Mouse (Mus musculus): ENCODE measurements around the gene Cntnap5b. TPM values are rescaled to one million over a fixed set of nuclear protein-coding genes. Genes with fewer than 3 reads are reported as not detected.
"Not testable (repeated sequence)": the region's sequence is repeated elsewhere in the genome, so short reads cannot be mapped to it uniquely, and the experiment has no call there.

Cntnap5b gene
- polyA plus RNA-seq, 1 experiment from 2014 or later: not detected

- no peak overlapping the region for H3K9ac ChIP-seq (replicated peaks; ENCODE audit: low read depth, low read length)
- H3K36me3 ChIP-seq (ENCODE audit: control insufficient read depth, insufficient read depth, low read length): no peaks in the 10 kb centered on the region
- no peak overlapping the region for H3K4me3 ChIP-seq (ENCODE audit: low read depth, low read length)
- WGBS: 35% methylated on average over 2 of the region's 2 CpGs
- H3K27me3 ChIP-seq (ENCODE audit: control insufficient read depth, insufficient read depth, low read length): no peaks in the 10 kb centered on the region
- H3K4me1 ChIP-seq (ENCODE audit: control insufficient read depth, insufficient read depth, low read length): no peaks in the 10 kb centered on the region
- H3K27ac ChIP-seq (ENCODE audit: low read length): no peak overlapping the region
- no peaks in the 10 kb centered on the region for H3K9me3 ChIP-seq (ENCODE audit: control insufficient read depth, low read depth, low read length)
- H3K4me2 ChIP-seq (replicated peaks; ENCODE audit: low read depth, low read length): no peak overlapping the region
- ATAC-seq (ENCODE audit: insufficient number of reproducible peaks, insufficient read depth, low FRiP score, low read depth): no peak
These were observed 186.9 kb downstream of the Cntnap5b start for GRCm38 (mm10) chr1:99959428-99959987.

- H3K27ac ChIP-seq (ENCODE audit: low read length): no peak overlapping the region
- no peaks in the 10 kb centered on the region for H3K27me3 ChIP-seq (ENCODE audit: control insufficient read depth, insufficient read depth, low read length)
- no peak for ATAC-seq (ENCODE audit: insufficient number of reproducible peaks, insufficient read depth, low FRiP score, low read depth)
- H3K4me1 ChIP-seq (ENCODE audit: control insufficient read depth, insufficient read depth, low read length): no peaks in the 10 kb centered on the region
- H3K4me3 ChIP-seq (ENCODE audit: low read depth, low read length): no peak overlapping the region
- H3K4me2 ChIP-seq (replicated peaks; ENCODE audit: low read depth, low read length): no peak overlapping the region
- H3K9me3 ChIP-seq (ENCODE audit: control insufficient read depth, low read depth, low read length): no peaks in the 10 kb centered on the region
- no peaks in the 10 kb centered on the region for H3K36me3 ChIP-seq (ENCODE audit: control insufficient read depth, insufficient read depth, low read length)
- 85% methylated on average over 2 of the region's 2 CpGs for WGBS
- no peak overlapping the region for H3K9ac ChIP-seq (replicated peaks; ENCODE audit: low read depth, low read length)
These were observed 194.9 kb downstream of the Cntnap5b start for GRCm38 (mm10) chr1:99967300-99968089.

GRCm38 (mm10) chr1:99970184-99971086, 197.9 kb downstream of the Cntnap5b start:
- H3K4me2 ChIP-seq (replicated peaks; ENCODE audit: low read depth, low read length): no peak overlapping the region
- WGBS: 51% methylated on average over 4 of the region's 4 CpGs
- no peaks in the 10 kb centered on the region for H3K36me3 ChIP-seq (ENCODE audit: control insufficient read depth, insufficient read depth, low read length)
- no peak overlapping the region for H3K9ac ChIP-seq (replicated peaks; ENCODE audit: low read depth, low read length)
- no peak overlapping the region for H3K4me3 ChIP-seq (ENCODE audit: low read depth, low read length)
- no peak overlapping the region for H3K27ac ChIP-seq (ENCODE audit: low read length)
- no peaks in the 10 kb centered on the region for H3K27me3 ChIP-seq (ENCODE audit: control insufficient read depth, insufficient read depth, low read length)
- ATAC-seq (ENCODE audit: insufficient number of reproducible peaks, insufficient read depth, low FRiP score, low read depth): no peak
- H3K9me3 ChIP-seq (ENCODE audit: control insufficient read depth, low read depth, low read length): no peaks in the 10 kb centered on the region
- H3K4me1 ChIP-seq (ENCODE audit: control insufficient read depth, insufficient read depth, low read length): no peaks in the 10 kb centered on the region

GRCm38 (mm10) chr1:100001226-100001625, 228.7 kb downstream of the Cntnap5b start:
- H3K9me3 ChIP-seq (ENCODE audit: control insufficient read depth, low read depth, low read length); ATAC-seq (ENCODE audit: insufficient number of reproducible peaks, insufficient read depth, low FRiP score, low read depth); H3K36me3 ChIP-seq (ENCODE audit: control insufficient read depth, insufficient read depth, low read length); H3K4me1 ChIP-seq (ENCODE audit: control insufficient read depth, insufficient read depth, low read length); H3K27me3 ChIP-seq (ENCODE audit: control insufficient read depth, insufficient read depth, low read length); H3K9ac ChIP-seq (replicated peaks; ENCODE audit: low read depth, low read length); H3K27ac ChIP-seq (ENCODE audit: low read length); H3K4me2 ChIP-seq (replicated peaks; ENCODE audit: low read depth, low read length); H3K4me3 ChIP-seq (ENCODE audit: low read depth, low read length): not testable (repeated sequence)
- 88% methylated on average over 4 of the region's 4 CpGs for WGBS

GRCm38 (mm10) chr1:100006021-100006745, 233.6 kb downstream of the Cntnap5b start:
- 83% methylated on average over 5 of the region's 5 CpGs for WGBS
- H3K4me1 ChIP-seq (ENCODE audit: control insufficient read depth, insufficient read depth, low read length): no peaks in the 10 kb centered on the region
- no peaks in the 10 kb centered on the region for H3K36me3 ChIP-seq (ENCODE audit: control insufficient read depth, insufficient read depth, low read length)
- H3K4me3 ChIP-seq (ENCODE audit: low read depth, low read length): no peak overlapping the region
- no peak overlapping the region for H3K4me2 ChIP-seq (replicated peaks; ENCODE audit: low read depth, low read length)
- no peaks in the 10 kb centered on the region for H3K27me3 ChIP-seq (ENCODE audit: control insufficient read depth, insufficient read depth, low read length)
- no peak overlapping the region for H3K9ac ChIP-seq (replicated peaks; ENCODE audit: low read depth, low read length)
- H3K9me3 ChIP-seq (ENCODE audit: control insufficient read depth, low read depth, low read length): no peaks in the 10 kb centered on the region
- H3K27ac ChIP-seq (ENCODE audit: low read length): no peak overlapping the region
- ATAC-seq (ENCODE audit: insufficient number of reproducible peaks, insufficient read depth, low FRiP score, low read depth): no peak

- WGBS: 72% methylated on average over 2 of the region's 2 CpGs
- H3K4me1 ChIP-seq (ENCODE audit: control insufficient read depth, insufficient read depth, low read length): no peaks in the 10 kb centered on the region
These were observed 269.2 kb downstream of the Cntnap5b start for GRCm38 (mm10) chr1:100041808-100042207.

GRCm38 (mm10) chr1:100079812-100080211, 307.2 kb downstream of the Cntnap5b start:
- H3K27me3 ChIP-seq (ENCODE audit: control insufficient read depth, insufficient read depth, low read length): no peaks in the 10 kb centered on the region
- WGBS: 68% methylated on average over 2 of the region's 2 CpGs
- H3K4me3 ChIP-seq (ENCODE audit: low read depth, low read length): no peak overlapping the region
- no peak overlapping the region for H3K27ac ChIP-seq (ENCODE audit: low read length)
- H3K4me1 ChIP-seq (ENCODE audit: control insufficient read depth, insufficient read depth, low read length): no peaks in the 10 kb centered on the region
- H3K9ac ChIP-seq (replicated peaks; ENCODE audit: low read depth, low read length): no peak overlapping the region
- no peaks in the 10 kb centered on the region for H3K36me3 ChIP-seq (ENCODE audit: control insufficient read depth, insufficient read depth, low read length)
- H3K4me2 ChIP-seq (replicated peaks; ENCODE audit: low read depth, low read length): no peak overlapping the region
- H3K9me3 ChIP-seq (ENCODE audit: control insufficient read depth, low read depth, low read length): no peaks in the 10 kb centered on the region
- no peak for ATAC-seq (ENCODE audit: insufficient number of reproducible peaks, insufficient read depth, low FRiP score, low read depth)

More at GRCm38 (mm10) chr1:100041808-100042207, 269.2 kb downstream of the Cntnap5b start:
- Histone ChIP-seq H3K4me2 (replicated peaks; ENCODE audit: low read depth, low read length) (no peak overlapping the region), H3K9ac (replicated peaks; ENCODE audit: low read depth, low read length) (no peak overlapping the region), H3K4me3 (ENCODE audit: low read depth, low read length) (no peak overlapping the region), H3K27me3 (ENCODE audit: control insufficient read depth, insufficient read depth, low read length) (no peaks in the 10 kb centered on the region), H3K9me3 (ENCODE audit: control insufficient read depth, low read depth, low read length) (no peaks in the 10 kb centered on the region), H3K36me3 (ENCODE audit: control insufficient read depth, insufficient read depth, low read length) (no peaks in the 10 kb centered on the region), H3K27ac (ENCODE audit: low read length) (no peak overlapping the region)
- ATAC-seq (ENCODE audit: insufficient number of reproducible peaks, insufficient read depth, low FRiP score, low read depth): no peak

GRCm38 (mm10) chr1:100100516-100100915, 328.0 kb downstream of the Cntnap5b start:
- H3K27me3 ChIP-seq (ENCODE audit: control insufficient read depth, insufficient read depth, low read length): no peaks in the 10 kb centered on the region
- H3K4me1 ChIP-seq (ENCODE audit: control insufficient read depth, insufficient read depth, low read length): no peaks in the 10 kb centered on the region
- no peak overlapping the region for H3K4me3 ChIP-seq (ENCODE audit: low read depth, low read length)
- H3K27ac ChIP-seq (ENCODE audit: low read length): no peak overlapping the region
- H3K4me2 ChIP-seq (replicated peaks; ENCODE audit: low read depth, low read length): no peak overlapping the region
- H3K9ac ChIP-seq (replicated peaks; ENCODE audit: low read depth, low read length): no peak overlapping the region
- no peaks in the 10 kb centered on the region for H3K36me3 ChIP-seq (ENCODE audit: control insufficient read depth, insufficient read depth, low read length)
- no peaks in the 10 kb centered on the region for H3K9me3 ChIP-seq (ENCODE audit: control insufficient read depth, low read depth, low read length)
- no peak for ATAC-seq (ENCODE audit: insufficient number of reproducible peaks, insufficient read depth, low FRiP score, low read depth)
